Mouse (Mus musculus): Measurements from ENCODE around the gene Gm21976.

Gene Gm21976

GRCm38 (mm10) chr13:98354871-98355558 is 75.3 kb downstream of the Gm21976 start:
- no peak for DNase-seq (ENCODE audit: low read depth)

GRCm38 (mm10) chr13:98355559-98356111 is 75.9 kb downstream of the Gm21976 start:
- no peak for DNase-seq (ENCODE audit: low read depth)

GRCm38 (mm10) chr13:98356176-98356972 is 76.7 kb downstream of the Gm21976 start:
- no peak for DNase-seq (ENCODE audit: low read depth)
